Mouse (Mus musculus) cortical plate, adult 2 months (tissue): ENCODE measurements around the gene Cntnap4. TPM values are rescaled to one million over a fixed set of nuclear protein-coding genes. Genes with fewer than 3 reads are reported as not detected.

Experiments used
- H3K27ac ChIP-seq: fragments of 200-500 bp; 2 replicates; pipeline ENCODE4 v1.5.1; 2012; ENCODE audit warnings: low read length, control low read depth, inconsistent platforms; ENCODE audit not compliant: insufficient read depth
- H3K4me1 ChIP-seq: fragments of 200-500 bp; 2 replicates; pipeline ENCODE4 v1.6.1; 2011; ENCODE audit warnings: low read length; ENCODE audit not compliant: control insufficient read depth, insufficient read depth
- H3K4me3 ChIP-seq: fragments of 200-500 bp; 2 replicates; pipeline ENCODE4 v1.5.1; 2011; ENCODE audit warnings: mild to moderate bottlenecking, low read length, control low read depth; ENCODE audit not compliant: insufficient read depth
- CTCF ChIP-seq: fragments of 200-500 bp; IDR thresholded peaks from 2 replicates; pipeline ENCODE4 v1.5.1; 2011; ENCODE audit warnings: mild to moderate bottlenecking, control low read depth, low read length; ENCODE audit not compliant: insufficient read depth; ENCODE audit errors: extremely low read depth
- POLR2A ChIP-seq: fragments of 200-500 bp; IDR thresholded peaks from 2 replicates; pipeline ENCODE4 v1.6.1; 2011; ENCODE audit warnings: mild to moderate bottlenecking, low read length, control low read depth; ENCODE audit not compliant: insufficient read depth; ENCODE audit errors: extremely low read depth
- polyA plus RNA-seq: library from polyadenylated mRNA; depleted of rRNA; stranded (reverse); fragments of >200 nt; gene quantifications from 2 replicates; pipeline ENCODE4 v1.2.3, GENCODE M21; 2012

Cntnap4 gene
- polyA plus RNA-seq, 1 experiment = 8.8 TPM

- Histone ChIP-seq H3K4me3 (no peak overlapping the region), H3K27ac (no peak overlapping the region), H3K4me1 (no peaks in the 10 kb centered on the region)
- TF ChIP-seq CTCF (no peak), POLR2A (no peak)
Measured at GRCm38 (mm10) chr8:112698141-112698540, 128.3 kb downstream of the Cntnap4 start.

DNA sequence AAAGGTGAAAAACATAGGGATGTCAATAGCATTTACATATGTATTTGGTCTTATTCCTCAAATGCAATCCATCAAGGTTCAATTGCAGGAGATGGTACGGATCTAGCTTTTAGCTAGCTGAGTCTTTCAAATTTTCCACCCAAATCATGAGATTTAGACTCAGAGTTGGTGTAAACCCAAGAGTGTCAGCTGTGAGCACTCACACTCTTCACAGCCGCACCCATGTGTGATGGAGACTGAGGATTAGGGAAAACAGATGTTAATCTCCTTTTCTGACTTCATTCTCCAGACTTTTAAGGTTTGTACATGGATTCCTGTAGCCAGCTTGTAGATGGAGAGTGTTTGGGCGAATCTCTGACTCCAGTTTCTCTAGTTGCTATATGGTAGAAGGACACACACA lies 147.1 kb downstream of the Cntnap4 start:
- TF ChIP-seq POLR2A (no peak), CTCF (no peak)
- Histone ChIP-seq H3K4me3 (no peak overlapping the region), H3K27ac (no peak overlapping the region), H3K4me1 (no peaks in the 10 kb centered on the region)

- Histone ChIP-seq H3K4me1 (peaks cover 2% of the 10 kb centered on the region; the same call in 1 of the 2 replicates), H3K4me3 (no peak overlapping the region), H3K27ac (no peak overlapping the region)
- TF ChIP-seq POLR2A (no peak), CTCF (no peak)
Measured at GRCm38 (mm10) chr8:112724918-112725317, 155.1 kb downstream of the Cntnap4 start.

GRCm38 (mm10) chr8:112730583-112731432 lies 161.0 kb downstream of the Cntnap4 start:
- Histone ChIP-seq H3K4me1 (peaks cover 2% of the 10 kb centered on the region; the same call in 1 of the 2 replicates), H3K4me3 (no peak overlapping the region), H3K27ac (no peak overlapping the region)
- TF ChIP-seq POLR2A = no peak
- TF ChIP-seq CTCF = no peak

- Histone ChIP-seq H3K4me3 (no peak overlapping the region), H3K4me1 (no peaks in the 10 kb centered on the region), H3K27ac (no peak overlapping the region)
- TF ChIP-seq POLR2A (no peak), CTCF (no peak)
Measured at GRCm38 (mm10) chr8:112735575-112735974, 165.7 kb downstream of the Cntnap4 start.

- H3K4me3 ChIP-seq = no peak overlapping the region
- H3K27ac ChIP-seq = no peak overlapping the region
- no peaks in the 10 kb centered on the region; the same call in 1 of the 2 replicates for H3K4me1 ChIP-seq
- TF ChIP-seq POLR2A (no peak), CTCF (no peak)
Measured at GRCm38 (mm10) chr8:112743331-112743730, 173.5 kb downstream of the Cntnap4 start.

DNA sequence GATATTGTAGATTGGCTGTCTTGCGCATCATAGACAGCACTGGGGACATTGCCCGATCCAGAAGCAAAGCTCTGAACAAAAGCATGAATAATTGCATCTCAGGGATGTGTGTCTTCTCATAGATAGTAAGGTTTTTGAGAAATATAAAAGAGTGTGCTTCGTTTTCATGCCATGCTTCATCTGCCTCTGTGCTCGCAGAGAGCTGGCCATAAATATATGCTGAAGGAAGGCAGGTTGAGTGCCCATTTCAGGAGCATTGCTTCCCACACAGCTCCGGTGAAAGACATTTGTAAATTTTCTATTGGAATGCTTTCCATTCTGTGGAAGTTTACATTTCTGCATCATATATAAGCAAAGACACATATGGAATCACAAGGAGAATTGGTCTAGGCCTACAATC lies 177.5 kb downstream of the Cntnap4 start:
- TF ChIP-seq POLR2A (no peak), CTCF (no peak)
- no peak overlapping the region for H3K27ac ChIP-seq
- no peak overlapping the region for H3K4me3 ChIP-seq
- H3K4me1 ChIP-seq = no peaks in the 10 kb centered on the region; the same call in 1 of the 2 replicates

DNA sequence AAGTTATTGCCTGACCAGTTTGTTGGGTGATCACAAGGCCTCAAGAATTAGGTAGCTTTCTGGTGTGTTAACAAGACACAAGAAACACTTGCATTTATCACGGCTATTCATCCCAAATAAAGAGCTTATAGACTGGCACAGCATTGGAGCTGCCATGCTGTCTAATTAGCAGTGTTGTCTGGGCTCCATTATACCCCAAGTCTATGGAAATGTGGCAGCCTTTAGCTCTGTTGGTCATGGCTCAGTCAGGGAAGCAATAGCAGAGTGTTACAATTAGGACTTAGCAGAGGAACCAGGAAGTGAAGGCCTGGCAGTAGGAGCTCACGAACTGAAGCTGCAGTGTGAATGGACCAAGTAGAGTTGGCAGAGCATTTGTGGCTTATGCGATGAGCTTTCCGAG lies 185.3 kb downstream of the Cntnap4 start:
- TF ChIP-seq CTCF (no peak), POLR2A (no peak)
- no peak overlapping the region for H3K27ac ChIP-seq
- no peaks in the 10 kb centered on the region for H3K4me1 ChIP-seq
- H3K4me3 ChIP-seq = no peak overlapping the region

DNA sequence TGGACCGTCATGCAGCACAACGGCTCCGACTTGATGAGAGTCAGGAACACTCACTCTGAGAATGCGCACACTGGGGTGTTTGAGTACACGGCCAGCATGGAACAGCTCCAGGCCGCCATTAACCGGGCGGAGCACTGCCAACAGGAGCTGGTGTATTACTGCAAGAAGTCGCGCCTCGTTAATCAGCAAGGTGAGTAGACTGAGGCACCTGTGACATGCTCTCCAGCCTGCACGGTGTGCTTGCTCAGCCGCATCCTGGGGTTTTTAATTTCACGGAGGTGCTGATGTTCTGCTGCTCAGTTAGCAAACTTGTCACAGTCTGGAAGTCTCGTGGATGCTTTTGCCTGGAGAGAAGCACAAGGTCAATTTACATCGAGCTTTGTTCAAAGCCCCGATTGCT lies 233.2 kb downstream of the Cntnap4 start:
- no peak overlapping the region for H3K27ac ChIP-seq
- TF ChIP-seq CTCF (no peak), POLR2A (no peak)
- no peak overlapping the region for H3K4me3 ChIP-seq
- no peaks in the 10 kb centered on the region for H3K4me1 ChIP-seq

- Histone ChIP-seq H3K27ac (no peak overlapping the region; the same call in 1 of the 2 replicates), H3K4me1 (no peaks in the 10 kb centered on the region; the same call in 1 of the 2 replicates), H3K4me3 (no peak overlapping the region)
- no peak for TF ChIP-seq CTCF
- no peak for TF ChIP-seq POLR2A
Measured at GRCm38 (mm10) chr8:112809382-112809781, 239.5 kb downstream of the Cntnap4 start.
